Mouse (Mus musculus) bone marrow, adult 2 months (tissue): ENCODE measurements around the gene Lmtk2.

Experiments
- CTCF ChIP-seq: fragments of 200-500 bp; IDR thresholded peaks from 2 replicates; pipeline ENCODE4 v1.5.1; 2011; ENCODE audit warnings: low read length, control low read depth; ENCODE audit not compliant: control insufficient read depth, insufficient read depth
- POLR2A ChIP-seq: fragments of 200-500 bp; IDR thresholded peaks from 2 replicates; pipeline ENCODE4 v1.6.1; 2011; ENCODE audit warnings: low read depth, mild to moderate bottlenecking, control low read depth, low read length, borderline replicate concordance; ENCODE audit not compliant: control insufficient read depth

DNA sequence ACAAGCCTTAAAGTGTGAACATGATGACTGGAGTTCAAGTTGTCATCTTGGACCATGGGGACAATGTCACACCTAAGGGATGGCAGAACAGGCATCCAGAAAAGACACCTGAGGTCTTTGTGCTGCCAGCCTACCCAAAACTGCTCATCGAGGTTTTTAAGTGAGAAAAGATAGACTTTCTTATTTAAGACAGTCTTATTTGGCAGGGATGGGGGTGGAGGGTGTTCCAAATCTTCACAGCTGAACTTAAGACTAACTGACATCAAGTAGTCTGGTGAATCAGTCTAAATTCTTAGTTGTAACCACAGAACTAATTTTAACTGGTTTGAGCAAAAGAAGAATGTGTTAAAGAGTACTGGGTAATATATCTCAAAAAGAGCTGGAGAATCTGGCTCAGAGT is 22.7 kb upstream of the Lmtk2 start:
- no peak for TF ChIP-seq CTCF
- TF ChIP-seq POLR2A = no peak
